Mouse (Mus musculus) gastrocnemius, adult 8-10 months (tissue): ENCODE measurements at regions not wholly inside any gene's neighbourhood (a gene's known extent, or its start where the extent isn't known, plus 50 kb on each side); places are given as distances from the start of the nearest gene placed in this dataset.
A peak's percentile ranks its signal among the peaks of the same experiment; 100 is the strongest.

ENCODE experiments used
- DNase-seq, 2 experiments: peaks; one replicate each; pipeline ENCODE4 v3.0.0; 2022; ENCODE audit warnings: low spot score in 2 of 2

GRCm38 (mm10) chr1:153962161-153962720, 62.2 kb upstream of the Teddm2 start:
- no peak for DNase-seq

GRCm38 (mm10) chr1:153963744-153964342, 63.8 kb upstream of the Teddm2 start:
- DNase-seq: no peak

- no peak for DNase-seq
Observed at GRCm38 (mm10) chr1:153969401-153969800, 69.4 kb upstream of the Teddm2 start.

GRCm38 (mm10) chr1:153974300-153974699, 74.3 kb upstream of the Teddm2 start:
- DNase-seq: no peak

GRCm38 (mm10) chr1:153977963-153978726, 78.1 kb upstream of the Teddm2 start:
- DNase-seq: no peak

GRCm38 (mm10) chr1:153980886-153981285, 80.9 kb upstream of the Teddm2 start:
- DNase-seq: peak in 1 of 2 experiments; percentile 8

GRCm38 (mm10) chr1:153985595-153985994, 85.6 kb upstream of the Teddm2 start:
- DNase-seq: no peak

- DNase-seq: no peak
Observed at GRCm38 (mm10) chr1:153986632-153987031, 86.6 kb upstream of the Teddm2 start.

GRCm38 (mm10) chr1:153988297-153988696, 88.3 kb upstream of the Teddm2 start:
- no peak for DNase-seq

- peak in 1 of 2 experiments; percentile 8 for DNase-seq
Observed at GRCm38 (mm10) chr1:153990651-153991435, 90.8 kb upstream of the Teddm2 start.

GRCm38 (mm10) chr1:153992466-153992865, 92.4 kb upstream of the Teddm2 start:
- no peak for DNase-seq

- DNase-seq: no peak
Observed at GRCm38 (mm10) chr1:153994871-153995270, 94.8 kb upstream of the Teddm2 start.

GRCm38 (mm10) chr1:153997201-153998181, 97.5 kb upstream of the Teddm2 start:
- DNase-seq: no peak

- DNase-seq: no peak
Observed at GRCm38 (mm10) chr1:153999776-154000175, 99.7 kb upstream of the Teddm2 start.

- DNase-seq: no peak
Observed at GRCm38 (mm10) chr1:154003669-154004068, 103.6 kb upstream of the Teddm2 start.

GRCm38 (mm10) chr1:154004647-154005046, 104.6 kb upstream of the Teddm2 start:
- no peak for DNase-seq

- no peak for DNase-seq
Observed at GRCm38 (mm10) chr1:154006055-154006454, 106.0 kb upstream of the Teddm2 start.

GRCm38 (mm10) chr1:154007440-154007839, 107.4 kb upstream of the Teddm2 start:
- DNase-seq: no peak

- DNase-seq: no peak
Observed at GRCm38 (mm10) chr1:154008593-154009310, 108.7 kb upstream of the Teddm2 start.

- DNase-seq: no peak
Observed at GRCm38 (mm10) chr1:154010681-154011080, 110.7 kb upstream of the Teddm2 start.
